Mouse (Mus musculus): Measurements from ENCODE around the gene Rab7b. TPM values are rescaled to one million over a fixed set of nuclear protein-coding genes. Genes with fewer than 3 reads are reported as not detected.

Rab7b gene
- polyA plus RNA-seq (2011; ENCODE audit: insufficient read depth, insufficient read length, low replicate concordance, missing spikeins), result 6.5 and 7.2 TPM in 2 replicates

DNA sequence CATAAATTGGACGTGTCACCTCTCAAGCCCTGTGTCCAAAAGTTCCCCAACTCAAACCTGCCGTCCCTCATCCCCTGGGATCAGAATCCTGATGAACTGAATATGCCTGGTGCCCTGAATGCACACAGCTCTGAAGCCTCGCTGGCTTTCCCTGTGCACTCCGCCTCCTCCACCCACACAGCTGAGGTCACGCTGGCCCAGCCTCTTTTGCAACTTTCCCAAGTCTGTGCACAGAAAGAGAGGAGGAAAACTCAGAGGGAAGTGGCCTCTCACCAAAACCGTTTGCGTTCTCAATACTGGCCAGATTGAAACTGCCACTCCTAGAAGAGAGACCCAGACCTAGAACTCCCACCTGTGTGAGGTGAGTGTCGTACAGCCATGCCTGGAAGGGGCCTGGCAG, at the start of gene Rab7b:
Rab7b (plus strand) TSS at position 221 of the 400 bp plus-strand sequence.
- no peak for TF ChIP-seq CTCF (IDR thresholded peaks at IDR 0.05; ENCODE audit: control insufficient read depth, insufficient read depth, low read length)
- TF ChIP-seq POLR2A (IDR thresholded peaks at IDR 0.05; ENCODE audit: borderline replicate concordance, control insufficient read depth, low read depth, low read length), result no peak
- Histone ChIP-seq H3K4me1 (ENCODE audit: control insufficient read depth, insufficient read depth, low read length) (peaks cover 4% of the 10 kb centered on the region), H3K27ac (ENCODE audit: control insufficient read depth, insufficient read depth, low read depth, low read length, poor library complexity) (peak within 1 kb of the TSS; percentile 22; the same call in 1 of the 2 replicates), H3K4me3 (replicated peaks; ENCODE audit: control insufficient read depth, low read depth, low read length) (peak within 1 kb of the TSS; percentile 53)
- 26% methylated on average over 8 of the region's 8 CpGs for WGBS

DNA sequence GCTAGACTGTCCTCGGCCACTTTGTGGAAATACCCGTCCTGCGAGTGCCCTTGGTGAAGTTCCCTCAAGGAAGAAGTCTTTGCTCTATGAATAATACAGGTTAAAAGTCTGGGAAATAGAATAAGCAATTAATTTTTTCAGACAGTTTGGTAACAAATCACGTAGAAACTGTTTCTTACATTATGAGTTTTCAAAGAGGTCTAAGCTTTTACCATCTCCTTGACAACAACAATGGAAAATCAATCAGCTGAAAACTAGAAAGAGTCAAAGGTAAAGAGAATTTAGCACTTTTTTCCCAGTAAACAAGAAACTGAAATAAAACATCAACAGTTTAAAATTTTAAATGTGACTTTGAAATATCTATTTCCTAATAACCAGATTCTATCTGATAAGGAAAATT, 48.4 kb upstream of the Rab7b start:
- TF ChIP-seq CTCF (IDR thresholded peaks at IDR 0.05; ENCODE audit: control insufficient read depth, insufficient read depth, low read length) (no peak), POLR2A (IDR thresholded peaks at IDR 0.05; ENCODE audit: borderline replicate concordance, control insufficient read depth, low read depth, low read length) (no peak)
- Histone ChIP-seq H3K27ac (ENCODE audit: control insufficient read depth, insufficient read depth, low read depth, low read length, poor library complexity) (no peak overlapping the region), H3K4me3 (replicated peaks; ENCODE audit: control insufficient read depth, low read depth, low read length) (peak overlapping the region; percentile 59), H3K4me1 (ENCODE audit: control insufficient read depth, insufficient read depth, low read length) (peaks cover 1% of the 10 kb centered on the region; the same call in 1 of the 2 replicates)
- WGBS, result 56% methylated on average over 4 of the region's 4 CpGs

DNA sequence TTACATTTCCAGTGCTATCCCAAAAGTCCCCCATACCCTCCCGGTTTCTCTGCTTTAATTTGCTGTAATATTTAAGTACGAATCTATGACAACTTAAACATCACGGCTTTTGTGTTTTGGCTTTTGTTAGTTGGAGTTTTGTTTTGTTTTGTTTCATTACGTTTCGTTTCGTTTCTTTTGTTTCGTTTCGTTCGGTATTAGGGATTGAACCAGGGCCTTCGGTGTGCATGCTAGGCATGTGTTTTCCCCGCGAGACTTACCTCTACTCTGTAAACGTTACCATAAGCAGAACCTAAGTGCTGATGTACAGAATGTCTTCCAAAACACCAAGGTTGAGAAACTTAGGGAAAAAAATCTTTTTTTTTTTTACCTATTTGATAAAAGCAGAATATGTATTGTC, 46.9 kb upstream of the Rab7b start:
- WGBS, result 94% methylated on average over 13 of the region's 13 CpGs
- TF ChIP-seq CTCF (IDR thresholded peaks at IDR 0.05; ENCODE audit: control insufficient read depth, insufficient read depth, low read length) (no peak), POLR2A (IDR thresholded peaks at IDR 0.05; ENCODE audit: borderline replicate concordance, control insufficient read depth, low read depth, low read length) (no peak)
- H3K27ac ChIP-seq (ENCODE audit: control insufficient read depth, insufficient read depth, low read depth, low read length, poor library complexity), result no peak overlapping the region
- peaks cover 1% of the 10 kb centered on the region; the same call in 1 of the 2 replicates for H3K4me1 ChIP-seq (ENCODE audit: control insufficient read depth, insufficient read depth, low read length)
- H3K4me3 ChIP-seq (replicated peaks; ENCODE audit: control insufficient read depth, low read depth, low read length), result no peak overlapping the region

DNA sequence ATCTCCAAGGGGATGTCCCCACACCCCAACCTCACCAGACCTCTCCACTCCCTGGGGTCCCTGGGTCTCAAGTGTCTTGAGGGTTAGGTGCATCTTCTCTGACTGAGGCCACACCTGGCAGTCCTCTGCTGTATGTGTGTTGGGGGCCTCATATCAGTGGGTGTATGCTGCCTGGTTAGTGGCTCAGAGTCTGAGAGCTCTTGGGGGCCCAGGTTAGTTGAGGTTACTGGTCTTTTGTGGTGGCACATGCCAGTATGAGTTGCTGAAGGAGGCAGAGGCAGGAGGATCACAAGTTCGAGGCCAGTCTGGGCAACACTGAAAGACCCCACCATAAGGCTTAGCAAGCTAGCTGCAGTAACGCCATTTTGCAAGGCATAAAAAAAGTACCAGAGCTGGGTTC, 46.2 kb upstream of the Rab7b start:
- no peak for TF ChIP-seq CTCF (IDR thresholded peaks at IDR 0.05; ENCODE audit: control insufficient read depth, insufficient read depth, low read length)
- TF ChIP-seq POLR2A (IDR thresholded peaks at IDR 0.05; ENCODE audit: borderline replicate concordance, control insufficient read depth, low read depth, low read length), result no peak
- Histone ChIP-seq H3K4me3 (replicated peaks; ENCODE audit: control insufficient read depth, low read depth, low read length) (no peak overlapping the region), H3K27ac (ENCODE audit: control insufficient read depth, insufficient read depth, low read depth, low read length, poor library complexity) (peak overlapping the region; percentile 34), H3K4me1 (ENCODE audit: control insufficient read depth, insufficient read depth, low read length) (peaks cover 1% of the 10 kb centered on the region; the same call in 1 of the 2 replicates)
- WGBS, result 88% methylated on average over 2 of the region's 2 CpGs

DNA sequence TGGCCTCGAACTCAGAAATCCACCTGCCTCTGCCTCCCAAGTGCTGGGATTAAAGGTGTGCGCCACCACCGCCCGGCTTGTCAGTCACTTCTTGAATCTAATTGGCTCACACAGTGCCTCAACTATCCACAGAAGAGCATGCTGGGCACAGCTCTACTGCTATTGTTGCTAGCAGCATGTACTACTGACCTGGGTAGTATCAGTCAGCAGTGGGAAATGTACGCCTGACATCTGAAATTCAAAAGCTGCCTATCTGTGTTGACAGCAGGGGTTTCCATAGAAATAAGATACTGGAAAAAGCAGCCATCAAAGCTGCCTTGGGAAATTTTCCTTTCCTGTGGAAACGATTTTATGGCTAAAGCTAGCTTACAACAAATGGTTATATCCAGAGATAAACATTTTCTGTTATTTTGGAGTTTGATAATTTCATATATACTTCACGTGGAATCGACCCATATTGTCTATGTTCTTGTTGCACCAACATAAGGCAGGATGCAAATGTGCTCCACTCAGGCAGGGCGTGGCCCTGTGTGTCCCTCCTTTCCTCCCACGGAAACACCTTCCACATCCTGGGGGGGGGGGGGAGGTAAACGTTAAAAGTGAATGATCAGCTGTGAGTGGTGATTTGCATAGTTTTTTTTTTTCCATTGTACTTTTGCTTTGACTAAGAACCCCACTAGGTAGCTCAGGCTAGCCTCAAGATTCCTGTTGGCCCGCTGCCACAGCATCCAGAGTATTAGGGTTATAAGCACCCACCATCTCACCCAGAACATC, 35.6 kb upstream of the Rab7b start:
- Histone ChIP-seq H3K4me3 (replicated peaks; ENCODE audit: control insufficient read depth, low read depth, low read length) (no peak overlapping the region), H3K27ac (ENCODE audit: control insufficient read depth, insufficient read depth, low read depth, low read length, poor library complexity) (no peak overlapping the region; the same call in 1 of the 2 replicates), H3K4me1 (ENCODE audit: control insufficient read depth, insufficient read depth, low read length) (peaks cover under 1% of the 10 kb centered on the region; the same call in 1 of the 2 replicates)
- no peak for TF ChIP-seq POLR2A (IDR thresholded peaks at IDR 0.05; ENCODE audit: borderline replicate concordance, control insufficient read depth, low read depth, low read length)
- no peak for TF ChIP-seq CTCF (IDR thresholded peaks at IDR 0.05; ENCODE audit: control insufficient read depth, insufficient read depth, low read length)
- WGBS, result 68% methylated on average over 12 of the region's 12 CpGs

GRCm38 (mm10) chr1:131655601-131656000, 32.9 kb upstream of the Rab7b start:
- WGBS, result 81% methylated on average over 6 of the region's 6 CpGs
- no peak overlapping the region for H3K27ac ChIP-seq (ENCODE audit: control insufficient read depth, insufficient read depth, low read depth, low read length, poor library complexity)
- TF ChIP-seq CTCF (IDR thresholded peaks at IDR 0.05; ENCODE audit: control insufficient read depth, insufficient read depth, low read length) (no peak), POLR2A (IDR thresholded peaks at IDR 0.05; ENCODE audit: borderline replicate concordance, control insufficient read depth, low read depth, low read length) (no peak)
- H3K4me3 ChIP-seq (replicated peaks; ENCODE audit: control insufficient read depth, low read depth, low read length), result no peak overlapping the region
- peaks cover 1% of the 10 kb centered on the region; the same call in 1 of the 2 replicates for H3K4me1 ChIP-seq (ENCODE audit: control insufficient read depth, insufficient read depth, low read length)

DNA sequence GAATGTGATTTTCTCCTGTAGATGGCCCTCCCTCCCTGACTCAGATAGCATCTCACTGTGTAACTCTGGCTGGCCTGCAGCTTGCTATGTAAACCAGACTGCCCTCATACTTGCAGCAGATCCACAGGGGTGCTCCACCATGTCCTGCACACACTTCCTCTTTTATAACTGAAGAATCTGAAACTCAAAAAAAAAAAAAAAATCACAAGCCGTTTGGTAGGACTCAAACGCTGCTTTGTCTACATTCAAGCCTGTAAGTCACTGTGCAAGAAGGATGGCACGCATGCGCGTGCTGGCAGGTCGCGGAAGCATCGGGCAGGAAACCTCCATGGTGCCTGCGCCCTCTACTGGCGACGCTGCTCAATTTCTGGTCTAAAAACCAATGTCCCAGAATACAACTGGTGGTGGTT, 30.5 kb upstream of the Rab7b start:
- H3K27ac ChIP-seq (ENCODE audit: control insufficient read depth, insufficient read depth, low read depth, low read length, poor library complexity), result peak overlapping the region; percentile 34; the same call in 1 of the 2 replicates
- 1% methylated on average over 11 of the region's 11 CpGs for WGBS
- TF ChIP-seq CTCF (IDR thresholded peaks at IDR 0.05; ENCODE audit: control insufficient read depth, insufficient read depth, low read length), result peak; percentile 99
- no peak; the same call in 1 of the 2 replicates for TF ChIP-seq POLR2A (IDR thresholded peaks at IDR 0.05; ENCODE audit: borderline replicate concordance, control insufficient read depth, low read depth, low read length)

DNA sequence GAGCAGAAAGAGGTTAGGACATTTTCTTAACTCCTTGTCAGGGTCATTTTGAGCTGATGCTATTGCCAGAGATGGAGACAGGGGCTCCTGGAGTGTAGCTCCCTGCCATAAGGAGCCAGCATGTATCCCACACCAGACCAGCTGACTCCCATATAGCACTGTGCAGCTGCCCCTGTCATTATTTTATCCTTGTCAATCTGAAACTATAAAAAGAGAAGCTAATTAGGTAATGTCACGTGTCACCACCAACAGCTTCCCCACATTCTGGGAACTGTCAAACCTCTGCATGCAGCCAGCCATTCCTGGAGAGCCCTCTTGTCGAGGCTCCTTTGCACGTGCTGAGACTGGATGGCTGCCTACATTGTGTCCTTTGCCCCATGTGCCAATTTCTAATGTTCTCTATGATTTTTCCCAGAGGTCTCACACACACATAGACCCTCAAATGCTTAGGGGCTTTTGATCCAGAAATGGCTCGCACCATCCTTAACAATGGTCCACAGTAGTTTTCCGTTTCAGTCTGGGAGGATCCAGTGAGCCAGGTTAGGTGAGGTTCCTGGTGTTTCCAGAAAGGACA, 28.9 kb upstream of the Rab7b start:
- 47% methylated on average over 5 of the region's 5 CpGs for WGBS
- TF ChIP-seq POLR2A (IDR thresholded peaks at IDR 0.05; ENCODE audit: borderline replicate concordance, control insufficient read depth, low read depth, low read length), result no peak
- TF ChIP-seq CTCF (IDR thresholded peaks at IDR 0.05; ENCODE audit: control insufficient read depth, insufficient read depth, low read length), result no peak
- 0 out of 2 replicates have a peak overlapping the region, but pooled peaks have one; percentile 20 for H3K27ac ChIP-seq (ENCODE audit: control insufficient read depth, insufficient read depth, low read depth, low read length, poor library complexity)
- peaks cover 1% of the 10 kb centered on the region; the same call in 1 of the 2 replicates for H3K4me1 ChIP-seq (ENCODE audit: control insufficient read depth, insufficient read depth, low read length)
- H3K4me3 ChIP-seq (replicated peaks; ENCODE audit: control insufficient read depth, low read depth, low read length), result no peak overlapping the region

More for the DNA sequence above, 30.5 kb upstream of the Rab7b start:
- Histone ChIP-seq H3K4me3 (replicated peaks; ENCODE audit: control insufficient read depth, low read depth, low read length) (no peak overlapping the region), H3K4me1 (ENCODE audit: control insufficient read depth, insufficient read depth, low read length) (peaks cover 1% of the 10 kb centered on the region; the same call in 1 of the 2 replicates)
